Mouse (Mus musculus): ENCODE data around the gene Ogfod2.

DNA sequence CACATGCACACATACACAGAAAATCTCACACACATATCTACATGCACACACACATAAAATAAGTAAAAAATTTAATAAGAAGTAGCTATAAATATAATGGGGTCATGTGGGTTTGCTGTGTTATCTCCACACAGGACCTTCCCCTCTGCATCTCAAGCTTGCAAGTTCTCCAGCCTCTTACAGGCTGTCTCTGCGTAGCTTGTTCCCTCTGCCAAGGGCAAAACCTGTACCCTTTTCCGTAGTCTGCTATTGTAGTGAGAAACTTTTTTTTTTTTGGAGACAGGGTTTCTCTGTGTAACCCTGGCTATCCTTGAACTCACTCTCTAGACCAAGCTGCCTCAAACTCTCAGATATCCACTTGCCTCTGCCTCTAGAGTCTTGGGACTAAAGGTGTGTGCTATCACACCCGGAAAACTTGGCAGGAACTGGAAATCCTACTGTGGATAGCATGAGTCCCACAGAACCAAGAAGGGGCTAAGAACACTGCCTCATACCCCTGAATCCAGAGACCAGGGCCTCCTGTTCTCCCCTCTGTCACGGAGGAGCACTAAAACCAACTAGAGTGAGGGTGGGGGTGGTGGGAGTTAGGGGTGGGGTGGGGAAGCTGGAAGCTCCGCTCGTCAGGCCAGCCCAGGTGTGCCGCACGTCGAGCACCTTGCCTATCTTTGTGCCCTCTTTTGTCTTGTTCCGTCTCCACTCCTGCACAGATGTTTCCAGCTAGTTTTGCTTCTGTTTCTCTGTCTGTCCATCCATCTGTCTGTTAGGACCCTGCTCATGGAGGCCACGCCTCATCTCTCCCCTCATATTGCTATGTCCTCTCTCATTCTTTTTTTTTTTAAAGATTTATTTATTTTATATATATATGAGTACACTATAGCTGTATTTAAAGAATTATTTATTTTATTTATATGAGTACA is 11.7 kb upstream of the Ogfod2 start:
- no peak for TF ChIP-seq CTCF (IDR thresholded peaks at IDR 0.05; ENCODE audit: insufficient read depth, low read length)
- no peak for TF ChIP-seq POLR2A (IDR thresholded peaks at IDR 0.05; ENCODE audit: borderline replicate concordance, extremely low read depth, low read depth, low read length)
